Mouse (Mus musculus): ENCODE results near the gene Irf3.

The Irf3 gene

GRCm38 (mm10) chr7:44974383-44975116 is 22.9 kb upstream of the Irf3 start, which contains the start of gene Cpt1c:
Cpt1c (minus strand) TSS chr7:44974851.
- DNase-seq: peak; percentile 38

GRCm38 (mm10) chr7:44975117-44975419 is 22.4 kb upstream of the Irf3 start:
- DNase-seq: no peak

- DNase-seq: no peak
These were observed 19.1 kb upstream of the Irf3 start for GRCm38 (mm10) chr7:44978300-44978699.

- DNase-seq: no peak
These were observed 15.9 kb upstream of the Irf3 start for GRCm38 (mm10) chr7:44981539-44981938.

GRCm38 (mm10) chr7:44983085-44983484 is 14.4 kb upstream of the Irf3 start:
- DNase-seq: peak; percentile 94

- no peak for DNase-seq
These were observed 13.3 kb upstream of the Irf3 start for GRCm38 (mm10) chr7:44983944-44984832.

GRCm38 (mm10) chr7:44984833-44985164 is 12.6 kb upstream of the Irf3 start:
- DNase-seq: no peak

GRCm38 (mm10) chr7:44985595-44986191 is 11.8 kb upstream of the Irf3 start:
- peak; percentile 75 for DNase-seq

GRCm38 (mm10) chr7:44986192-44986878 is 11.1 kb upstream of the Irf3 start, which contains the start of gene Prmt1:
Prmt1 (minus strand) TSS chr7:44986568.
- DNase-seq: peak; percentile 93

GRCm38 (mm10) chr7:44986879-44987718 is 10.3 kb upstream of the Irf3 start:
- no peak for DNase-seq

- peak; percentile 37 for DNase-seq
These were observed 776 bp upstream of the Irf3 start for GRCm38 (mm10) chr7:44996672-44997071.

- no peak for DNase-seq
These were observed 536 bp downstream of the Irf3 start for GRCm38 (mm10) chr7:44997940-44998428.

GRCm38 (mm10) chr7:44998501-44998955 is 1.1 kb downstream of the Irf3 start, which contains the start of gene Bcl2l12:
Bcl2l12 (minus strand) TSS chr7:44998712.
- peak; percentile 53 for DNase-seq

GRCm38 (mm10) chr7:44999753-45000152 is 2.3 kb downstream of the Irf3 start:
- DNase-seq: no peak

GRCm38 (mm10) chr7:45000539-45001114 is 3.2 kb downstream of the Irf3 start:
- no peak for DNase-seq

- DNase-seq: no peak
These were observed 5.0 kb downstream of the Irf3 start for GRCm38 (mm10) chr7:45002440-45002839.

GRCm38 (mm10) chr7:45004546-45004945 is 7.1 kb downstream of the Irf3 start:
- no peak for DNase-seq

- DNase-seq: no peak
These were observed 8.0 kb downstream of the Irf3 start for GRCm38 (mm10) chr7:45005321-45005992.

GRCm38 (mm10) chr7:45006503-45006902 is 9.1 kb downstream of the Irf3 start:
- DNase-seq: no peak

GRCm38 (mm10) chr7:45007141-45007540 is 9.7 kb downstream of the Irf3 start:
- DNase-seq: no peak

- no peak for DNase-seq
These were observed 10.4 kb downstream of the Irf3 start for GRCm38 (mm10) chr7:45007846-45008245.
